Mouse (Mus musculus) kidney, embryonic 15.5 days (tissue): Measurements from ENCODE around the gene Arrdc2. TPM values are rescaled to one million over a fixed set of nuclear protein-coding genes. Genes with fewer than 3 reads are reported as not detected.

Experiments
- ATAC-seq: fragments of 200-750 bp; cut with Nextera tagmentation; replicated peaks from 2 replicates; pipeline ENCODE4 v1.8.0; 2017; ENCODE audit warnings: moderate TSS enrichment; ENCODE audit not compliant: low FRiP score
- H3K27ac ChIP-seq: fragments of 300-500 bp; sonication (generic); 2 replicates; pipeline ENCODE4 v1.5.1; 2015; ENCODE audit warnings: mild to moderate bottlenecking, inconsistent platforms
- H3K27me3 ChIP-seq: fragments of 300-500 bp; sonication (generic); 2 replicates; pipeline ENCODE4 v1.6.1; 2015; ENCODE audit warnings: inconsistent platforms
- H3K36me3 ChIP-seq: fragments of 300-500 bp; sonication (generic); 2 replicates; pipeline ENCODE4 v1.6.1; 2015; ENCODE audit warnings: inconsistent platforms
- H3K4me1 ChIP-seq: fragments of 300-500 bp; sonication (generic); 2 replicates; pipeline ENCODE4 v1.6.1; 2015; ENCODE audit warnings: inconsistent platforms
- H3K4me2 ChIP-seq: fragments of 300-500 bp; sonication (generic); 2 replicates; pipeline ENCODE4 v1.6.1; 2015; ENCODE audit warnings: moderate library complexity, mild to moderate bottlenecking, inconsistent platforms
- H3K4me3 ChIP-seq: fragments of 300-500 bp; sonication (generic); replicated peaks from 2 replicates; pipeline ENCODE4 v1.5.1; 2015; ENCODE audit warnings: mild to moderate bottlenecking, inconsistent platforms
- H3K9ac ChIP-seq: fragments of 300-500 bp; sonication (generic); 2 replicates; pipeline ENCODE4 v1.6.1; 2015; ENCODE audit warnings: mild to moderate bottlenecking, inconsistent platforms
- H3K9me3 ChIP-seq: fragments of 300-500 bp; sonication (generic); replicated peaks from 2 replicates; pipeline ENCODE4 v1.6.1; 2016; ENCODE audit warnings: inconsistent platforms
- WGBS: fragments of 180-500 bp; shearing (Covaris S2); methylation state at CpG from one replicate; pipeline ENCODE4 v1.1.7; 2015; ENCODE audit warnings: mixed read lengths; 5-methylcytosine and 5-hydroxymethylcytosine counted together
- polyA plus RNA-seq: library from polyadenylated mRNA; unstranded; fragments of >200 nt; fragmentation: Nextera tagmentation; extraction: Ambion mirVana; gene quantifications from 2 replicates; pipeline ENCODE4 v1.2.1, GENCODE M21; 2015

Arrdc2 gene
- polyA plus RNA-seq, 1 experiment from 2014 or later = 6.5 TPM

DNA sequence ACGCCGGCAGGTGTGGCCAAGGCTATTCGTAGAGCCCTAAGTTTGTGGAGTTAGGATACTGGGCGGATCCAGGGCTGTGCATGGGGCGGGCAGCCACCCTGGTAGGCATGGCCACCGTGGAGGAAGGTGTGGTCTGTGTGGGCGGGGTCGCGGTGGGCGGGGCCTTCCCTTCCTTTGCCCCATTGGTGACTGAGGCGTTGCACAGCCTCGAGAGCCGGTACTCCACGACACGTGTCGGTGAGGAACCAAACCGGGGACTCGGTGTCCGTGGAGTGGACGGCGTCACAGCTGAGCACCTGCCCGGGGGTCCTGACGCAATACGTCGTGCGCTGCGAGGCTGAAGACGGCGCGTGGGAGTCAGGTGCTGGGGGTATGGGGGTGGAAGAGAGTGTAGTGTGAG is 22.8 kb downstream of the Arrdc2 start:
- no peaks in the 10 kb centered on the region for H3K36me3 ChIP-seq
- WGBS = 10% methylated on average over 29 of the region's 30 CpGs
- H3K4me1 ChIP-seq = peaks cover 37% of the 10 kb centered on the region
- H3K27me3 ChIP-seq = peaks cover 28% of the 10 kb centered on the region
- no peak overlapping the region for H3K27ac ChIP-seq
- H3K4me2 ChIP-seq = peak overlapping the region; percentile 58
- H3K4me3 ChIP-seq = peak overlapping the region; percentile 25
- no peak overlapping the region for H3K9ac ChIP-seq
- H3K9me3 ChIP-seq = no peaks in the 10 kb centered on the region; the same call in 1 of the 2 replicates
- peak; percentile 43 for ATAC-seq

DNA sequence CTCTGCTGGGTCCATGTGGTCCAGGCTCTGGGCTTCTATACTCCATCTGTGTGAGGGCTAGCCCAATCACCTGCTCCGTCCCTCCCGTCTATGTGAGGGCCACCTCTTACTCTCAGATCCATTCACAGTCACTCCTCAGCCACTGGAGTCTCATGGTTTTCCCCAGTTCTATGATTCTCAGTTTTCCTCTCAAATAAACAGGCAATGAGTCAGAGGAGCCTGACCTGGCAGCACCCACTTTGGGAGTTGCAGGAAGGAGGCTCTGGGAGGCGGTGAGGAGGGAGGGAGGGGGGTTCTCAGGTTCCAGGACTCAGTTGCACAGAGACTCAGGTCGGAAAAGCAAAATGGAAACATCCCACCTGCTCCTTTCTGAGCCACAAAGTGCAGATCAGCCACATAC is 26.6 kb downstream of the Arrdc2 start:
- Histone ChIP-seq H3K27ac (no peak overlapping the region), H3K27me3 (peaks cover 29% of the 10 kb centered on the region), H3K4me1 (peaks cover 31% of the 10 kb centered on the region), H3K9ac (no peak overlapping the region), H3K4me2 (no peak overlapping the region), H3K4me3 (no peak overlapping the region), H3K9me3 (no peaks in the 10 kb centered on the region), H3K36me3 (no peaks in the 10 kb centered on the region)
- ATAC-seq = no peak
- 38% methylated on average over 4 of the region's 4 CpGs for WGBS

DNA sequence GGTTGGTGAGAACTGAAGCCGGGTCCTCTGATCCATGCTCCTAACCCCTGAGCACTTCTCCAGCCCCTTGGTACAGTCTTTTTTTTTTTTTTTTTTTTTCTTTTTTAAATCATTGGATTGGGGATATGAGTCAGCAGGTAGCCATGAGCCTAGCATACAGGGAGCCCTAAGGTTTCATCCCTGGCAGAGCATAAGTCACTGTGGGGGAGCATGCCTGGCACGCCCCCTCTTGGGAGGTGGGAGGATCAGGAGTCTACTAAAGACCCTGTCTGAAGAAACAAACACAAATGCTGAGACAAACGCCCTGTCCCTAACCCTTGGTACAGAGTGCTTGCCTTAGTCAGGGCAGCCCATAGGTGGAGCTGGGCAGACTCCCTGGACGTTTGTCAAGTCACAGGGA is 27.5 kb downstream of the Arrdc2 start:
- no peak overlapping the region for H3K4me3 ChIP-seq
- H3K4me1 ChIP-seq = peaks cover 29% of the 10 kb centered on the region
- ATAC-seq = no peak
- no peaks in the 10 kb centered on the region for H3K36me3 ChIP-seq
- 36% methylated on average over 4 of the region's 4 CpGs for WGBS
- no peak overlapping the region for H3K9ac ChIP-seq
- no peak overlapping the region for H3K4me2 ChIP-seq
- H3K27ac ChIP-seq = no peak overlapping the region
- H3K9me3 ChIP-seq = no peaks in the 10 kb centered on the region
- H3K27me3 ChIP-seq = peaks cover 27% of the 10 kb centered on the region

DNA sequence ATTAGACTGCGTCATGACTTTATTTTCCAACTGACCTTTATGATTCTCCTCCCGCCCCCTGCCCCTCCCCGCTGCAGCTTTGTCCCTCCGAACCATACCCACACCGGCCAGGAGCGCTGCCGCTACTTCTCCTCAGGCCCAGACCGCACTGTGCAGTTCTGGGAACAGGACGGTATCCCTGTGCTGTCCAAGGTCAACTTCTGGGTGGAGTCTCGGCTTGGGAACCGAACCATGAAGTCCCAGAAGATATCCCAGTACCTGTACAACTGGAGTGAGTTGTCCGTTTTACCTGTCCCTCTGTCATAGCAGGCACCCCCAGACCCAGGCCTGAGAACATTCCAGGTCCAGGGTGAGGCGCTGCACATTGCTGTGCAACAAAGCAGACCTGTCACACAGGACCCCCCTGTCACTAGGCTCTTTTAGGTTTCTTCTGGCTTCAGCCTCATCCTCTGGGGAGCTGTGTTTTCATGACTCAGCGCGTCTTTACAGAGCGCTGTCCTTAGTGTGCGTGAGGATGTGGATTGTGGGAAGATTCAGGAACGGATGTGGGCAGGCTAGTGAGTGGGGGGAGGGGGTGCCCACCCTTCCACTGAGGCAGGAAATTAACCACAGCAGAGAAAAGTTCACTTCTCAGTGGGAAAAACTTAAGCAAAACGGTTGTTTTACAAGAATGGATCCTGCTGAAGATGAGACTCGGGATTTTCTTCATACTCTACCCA is 28.4 kb downstream of the Arrdc2 start:
- H3K27ac ChIP-seq = no peak overlapping the region
- H3K4me3 ChIP-seq = no peak overlapping the region
- H3K27me3 ChIP-seq = peaks cover 21% of the 10 kb centered on the region
- 68% methylated on average over 20 of the region's 20 CpGs for WGBS
- no peak overlapping the region for H3K9ac ChIP-seq
- no peak overlapping the region for H3K4me2 ChIP-seq
- H3K9me3 ChIP-seq = no peaks in the 10 kb centered on the region
- ATAC-seq = no peak
- no peaks in the 10 kb centered on the region for H3K36me3 ChIP-seq
- peaks cover 24% of the 10 kb centered on the region for H3K4me1 ChIP-seq

DNA sequence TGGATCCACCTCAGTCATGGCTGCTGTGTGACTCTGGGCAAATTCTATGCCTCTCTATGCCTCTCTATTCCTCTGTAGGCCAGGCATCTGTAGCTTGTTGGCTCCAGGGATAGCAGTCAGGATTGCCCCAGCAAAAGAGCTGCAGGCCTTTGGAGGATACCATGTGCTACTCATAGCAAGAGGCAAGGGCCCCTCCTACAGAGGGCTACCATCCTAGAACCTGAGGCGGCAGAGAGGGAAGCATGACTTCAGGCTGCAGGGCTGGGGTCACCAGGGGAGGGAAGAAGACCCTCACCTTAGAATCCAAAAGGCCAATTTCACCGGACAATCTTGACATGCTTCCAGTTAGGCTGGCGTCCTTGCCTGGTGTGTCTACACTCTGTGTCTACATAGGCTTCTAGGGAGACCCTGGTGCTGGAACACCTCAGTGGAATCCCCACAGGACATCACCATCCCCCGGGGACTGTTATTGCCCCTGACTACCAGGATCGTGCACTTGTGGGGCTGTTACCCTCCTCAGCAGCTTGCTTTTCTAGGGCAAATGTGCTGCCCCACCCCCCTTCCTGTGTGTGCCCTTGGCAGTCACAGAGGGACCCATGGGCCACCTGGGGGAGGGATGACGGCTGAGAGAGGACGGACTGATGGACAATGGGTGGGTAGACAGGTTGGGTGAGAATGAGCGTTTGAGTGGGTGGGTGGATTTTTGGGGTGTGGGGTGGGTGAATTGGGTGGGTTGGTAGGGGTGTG is 30.4 kb downstream of the Arrdc2 start:
- no peak overlapping the region for H3K4me3 ChIP-seq
- no peaks in the 10 kb centered on the region for H3K36me3 ChIP-seq
- no peaks in the 10 kb centered on the region for H3K9me3 ChIP-seq
- no peak overlapping the region for H3K4me2 ChIP-seq
- ATAC-seq = no peak
- WGBS = 75% methylated on average over 8 of the region's 8 CpGs
- no peak overlapping the region for H3K9ac ChIP-seq
- peaks cover 31% of the 10 kb centered on the region for H3K4me1 ChIP-seq
- H3K27me3 ChIP-seq = peaks cover 21% of the 10 kb centered on the region
- no peak overlapping the region for H3K27ac ChIP-seq

DNA sequence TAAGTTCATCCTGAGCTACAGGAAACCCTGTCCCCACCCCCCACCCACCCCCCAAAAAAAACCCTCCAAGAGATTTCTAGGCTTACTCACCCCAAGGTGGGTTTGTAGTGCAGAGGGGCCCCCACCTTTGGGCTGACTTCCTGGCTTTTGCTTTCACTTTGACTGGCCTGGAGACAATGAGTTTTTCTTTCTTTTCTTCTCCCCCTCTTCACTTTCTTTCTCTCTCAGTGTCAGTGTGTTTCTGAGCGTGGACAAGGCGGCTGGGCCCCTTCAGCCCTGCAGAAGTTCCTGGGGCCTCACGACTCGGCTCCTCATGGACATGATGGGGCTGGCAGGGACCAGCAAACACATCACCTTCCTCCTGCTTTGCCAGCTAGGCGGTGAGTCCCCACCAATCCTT is 31.3 kb downstream of the Arrdc2 start, which contains the start of gene Il12rb1:
Gene Il12rb1, plus strand, starts transcription at position 211 of the 400 bp plus-strand sequence.
- Histone ChIP-seq H3K9ac (no peak within 1 kb of the TSS), H3K9me3 (no peaks in the 10 kb centered on the region), H3K4me1 (peaks cover 37% of the 10 kb centered on the region), H3K36me3 (no peaks in the 10 kb centered on the region), H3K4me2 (no peak within 1 kb of the TSS), H3K4me3 (no peak within 1 kb of the TSS), H3K27me3 (peaks cover 27% of the 10 kb centered on the region), H3K27ac (no peak within 1 kb of the TSS)
- no peak for ATAC-seq
- WGBS = 68% methylated on average over 5 of the region's 5 CpGs

DNA sequence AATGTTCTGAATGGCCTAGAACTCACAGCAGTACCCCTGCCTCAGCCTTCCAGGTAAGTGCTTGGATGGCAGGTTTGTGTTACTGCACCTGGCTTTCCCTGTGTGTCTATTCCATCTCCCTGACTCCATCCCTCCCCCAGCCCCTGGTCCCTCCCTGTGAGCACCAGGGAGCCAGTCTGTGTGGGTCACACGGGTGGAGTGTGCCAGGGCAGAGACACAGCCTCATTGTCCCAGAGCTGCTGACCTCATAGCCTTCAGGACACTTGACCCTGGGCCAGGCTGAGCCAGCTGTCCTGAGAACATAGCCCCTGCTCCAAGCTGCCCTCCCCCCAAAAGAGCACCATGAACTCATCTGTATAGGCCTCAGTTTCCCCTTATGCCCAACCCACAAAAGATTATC is 32.2 kb downstream of the Arrdc2 start:
- Histone ChIP-seq H3K27me3 (peaks cover 36% of the 10 kb centered on the region), H3K36me3 (no peaks in the 10 kb centered on the region), H3K9ac (no peak overlapping the region), H3K4me2 (no peak overlapping the region), H3K4me1 (peaks cover 31% of the 10 kb centered on the region), H3K9me3 (no peaks in the 10 kb centered on the region), H3K27ac (no peak overlapping the region), H3K4me3 (no peak overlapping the region)
- no peak for ATAC-seq
- WGBS = 41% methylated on average over 1 of the region's 1 CpGs

DNA sequence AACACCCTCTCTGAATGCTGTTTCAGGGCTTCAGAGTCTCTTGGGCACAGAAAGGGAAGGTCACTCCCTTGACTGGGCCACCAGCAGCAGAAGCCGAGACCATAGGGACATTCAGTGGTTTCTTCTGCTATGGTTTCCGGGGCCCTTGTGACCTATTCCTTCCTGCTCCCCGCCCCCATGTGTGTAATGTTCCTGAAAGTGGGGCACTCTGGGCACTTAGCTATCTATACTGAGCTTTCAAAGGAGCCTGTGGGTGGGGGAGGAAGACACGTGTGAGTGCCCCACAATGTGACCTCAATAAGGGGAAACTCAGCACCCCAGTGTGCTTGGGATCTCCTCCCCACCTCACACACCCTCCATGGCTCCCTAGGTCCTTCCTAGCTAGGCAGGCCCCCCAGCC is 33.0 kb downstream of the Arrdc2 start:
- no peak for ATAC-seq
- H3K9me3 ChIP-seq = no peaks in the 10 kb centered on the region
- no peak overlapping the region for H3K9ac ChIP-seq
- peaks cover 44% of the 10 kb centered on the region for H3K27me3 ChIP-seq
- no peak overlapping the region for H3K4me3 ChIP-seq
- no peaks in the 10 kb centered on the region for H3K36me3 ChIP-seq
- H3K4me2 ChIP-seq = no peak overlapping the region
- peaks cover 26% of the 10 kb centered on the region for H3K4me1 ChIP-seq
- 48% methylated on average over 4 of the region's 4 CpGs for WGBS
- no peak overlapping the region for H3K27ac ChIP-seq

DNA sequence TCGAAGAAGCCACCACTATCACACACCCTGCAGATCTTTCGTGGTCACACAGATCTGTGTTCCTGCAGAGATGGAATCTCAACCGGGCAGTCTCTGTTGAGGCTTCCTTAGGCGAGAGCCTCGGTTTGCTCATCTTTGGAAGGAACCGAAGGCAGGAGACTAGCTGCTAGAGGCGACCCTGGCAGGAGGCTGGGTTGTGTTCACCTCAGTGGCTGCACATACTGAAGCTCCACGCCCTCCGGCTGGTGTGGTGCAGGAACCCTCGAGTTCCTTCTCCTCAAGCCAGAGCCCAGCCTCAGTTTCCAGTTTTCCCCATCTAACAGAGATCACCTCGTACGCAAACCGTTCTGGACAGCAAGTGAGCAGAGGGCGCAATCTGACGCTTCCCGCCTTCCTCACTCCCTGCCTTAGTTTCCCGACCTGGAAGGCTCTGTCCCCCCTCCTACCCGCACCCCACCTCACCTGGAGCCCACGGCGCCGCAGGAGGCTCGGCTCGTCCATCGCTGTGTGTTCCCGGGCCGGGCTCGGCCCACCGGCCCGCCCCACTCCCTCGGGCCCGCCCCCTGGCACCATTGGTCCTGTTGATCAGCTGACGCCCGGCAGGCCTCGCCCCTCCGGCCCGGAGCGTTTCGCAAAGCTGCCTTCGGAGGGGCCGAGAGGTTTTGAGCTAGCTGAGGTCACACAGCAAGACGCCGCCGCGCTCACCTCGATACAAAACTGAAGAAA is 34.9 kb downstream of the Arrdc2 start, which contains the start of gene Mast3:
Gene Mast3, minus strand, starts transcription at position 574 of the 726 bp plus-strand sequence.
- peak within 1 kb of the TSS; percentile 45 for H3K9ac ChIP-seq
- no peak within 1 kb of the TSS; the same call in 1 of the 2 replicates for H3K27ac ChIP-seq
- H3K27me3 ChIP-seq = peaks cover 60% of the 10 kb centered on the region
- ATAC-seq = peak; percentile 91
- peaks cover 22% of the 10 kb centered on the region for H3K4me1 ChIP-seq
- H3K4me3 ChIP-seq = peak within 1 kb of the TSS; percentile 61
- WGBS = 1% methylated on average over 45 of the region's 45 CpGs
- no peaks in the 10 kb centered on the region for H3K9me3 ChIP-seq
- H3K36me3 ChIP-seq = no peaks in the 10 kb centered on the region
- H3K4me2 ChIP-seq = peak within 1 kb of the TSS; percentile 96

DNA sequence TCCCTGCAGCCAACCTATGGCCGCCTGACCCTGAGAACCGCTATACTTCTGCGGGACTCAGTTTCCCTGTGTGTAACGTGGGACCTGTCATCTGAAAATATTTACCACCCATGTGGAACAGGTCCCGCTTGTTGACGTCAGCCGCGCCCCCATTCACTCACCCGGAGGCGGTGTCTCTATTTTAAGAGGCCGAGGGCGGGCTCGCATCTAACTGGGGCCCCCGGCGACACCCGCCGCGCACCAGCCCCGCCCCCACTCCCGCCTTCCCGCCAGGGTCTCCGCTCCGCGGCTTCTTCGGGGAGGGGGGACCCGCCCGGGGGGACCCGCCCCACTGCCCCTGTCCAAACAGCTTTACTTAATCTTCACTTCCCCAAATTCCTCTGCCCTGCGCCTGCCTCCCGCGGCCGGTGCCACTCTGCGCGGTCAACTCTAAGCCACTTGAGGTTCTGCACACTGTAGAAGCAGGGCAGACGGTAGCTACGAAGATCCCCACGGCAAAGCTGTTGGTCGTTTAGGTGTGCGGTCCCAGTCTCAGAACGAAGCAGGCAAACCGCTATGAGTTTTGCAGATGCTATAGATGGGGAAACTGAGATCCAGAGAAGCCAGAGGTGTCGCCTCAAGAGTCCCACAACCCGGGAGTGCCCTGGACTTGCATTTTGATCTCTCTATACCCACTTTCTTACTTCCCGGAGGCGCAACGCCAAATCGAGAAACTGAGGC is 35.6 kb downstream of the Arrdc2 start:
- Histone ChIP-seq H3K27me3 (peaks cover 67% of the 10 kb centered on the region), H3K4me1 (peaks cover 22% of the 10 kb centered on the region), H3K9me3 (no peaks in the 10 kb centered on the region), H3K9ac (peak overlapping the region; percentile 45), H3K4me2 (peak overlapping the region; percentile 96), H3K27ac (no peak overlapping the region; the same call in 1 of the 2 replicates), H3K36me3 (no peaks in the 10 kb centered on the region), H3K4me3 (peak overlapping the region; percentile 61)
- ATAC-seq = no peak; the same call in 1 of the 2 replicates
- WGBS = 2% methylated on average over 47 of the region's 47 CpGs

DNA sequence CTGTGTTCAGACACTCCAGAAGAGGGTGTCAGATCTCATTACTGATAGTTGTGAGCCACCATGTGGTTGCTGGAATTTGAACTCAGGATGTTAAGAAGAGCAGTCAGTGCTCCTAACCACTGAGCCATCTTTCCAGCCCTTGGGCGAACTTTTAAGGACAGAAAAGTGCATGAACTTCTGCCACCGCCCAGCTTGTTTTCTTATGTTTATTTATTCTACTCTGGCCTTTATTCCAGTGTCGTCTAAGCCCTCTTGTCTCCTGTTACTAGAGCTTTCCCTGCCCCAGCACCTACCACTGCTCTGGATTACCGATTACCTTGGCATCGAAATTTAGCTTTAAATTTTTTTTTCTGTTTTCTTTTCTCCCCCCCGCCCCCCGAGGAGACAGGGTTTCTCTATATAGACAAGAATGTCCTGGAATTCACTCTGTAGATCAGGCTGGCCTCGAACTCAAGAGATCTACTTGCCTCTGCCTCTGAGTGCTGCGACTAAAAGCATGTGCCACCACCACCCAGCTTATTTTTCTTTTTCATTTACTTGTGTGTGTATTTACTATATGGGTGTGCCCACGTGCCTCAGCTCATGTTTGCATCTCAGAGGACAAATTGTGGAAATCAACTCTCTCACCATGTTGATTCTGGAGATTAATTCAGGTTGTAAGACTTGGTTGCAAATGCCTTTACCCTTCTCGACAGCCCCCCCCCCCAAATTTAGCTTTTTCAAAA is 36.6 kb downstream of the Arrdc2 start:
- Histone ChIP-seq H3K27me3 (peaks cover 76% of the 10 kb centered on the region), H3K4me2 (no peak overlapping the region), H3K27ac (no peak overlapping the region), H3K4me3 (no peak overlapping the region), H3K9ac (no peak overlapping the region), H3K36me3 (no peaks in the 10 kb centered on the region), H3K9me3 (no peaks in the 10 kb centered on the region), H3K4me1 (peaks cover 29% of the 10 kb centered on the region)
- no peak for ATAC-seq
- WGBS = 63% methylated on average over 11 of the region's 11 CpGs
